Mouse (Mus musculus): Measurements from ENCODE around the gene Dapk2.

DNA sequence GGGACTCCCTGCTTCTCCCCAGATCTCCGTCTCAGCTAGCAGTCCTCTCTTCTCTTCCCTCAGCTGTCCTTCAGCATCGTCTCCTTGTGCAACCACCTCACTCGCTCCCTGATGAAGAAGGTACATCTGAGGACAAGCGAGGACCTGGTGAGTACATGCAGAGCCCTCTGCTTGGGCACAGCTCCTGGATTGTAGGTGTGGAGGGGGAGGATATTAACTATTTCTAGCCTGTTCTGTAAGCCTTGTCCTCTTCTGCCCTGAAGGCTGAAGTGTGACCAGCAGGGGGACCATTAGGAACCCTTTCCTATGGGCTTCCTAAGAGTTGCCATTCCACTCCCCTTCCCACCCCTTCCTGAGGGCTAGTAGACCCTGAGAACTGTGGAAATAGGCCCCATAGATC lies 110.8 kb downstream of the Dapk2 start:
- TF ChIP-seq CTCF (IDR thresholded peaks at IDR 0.05; ENCODE audit: low read depth) (peak; percentile 22; the same call in 1 of the 2 replicates), EP300 (IDR thresholded peaks at IDR 0.05; ENCODE audit: low read depth) (no peak)
